Mouse (Mus musculus) CH12.LX (cell line): ENCODE results near the gene Nr2f2. TPM values are rescaled to one million over a fixed set of nuclear protein-coding genes. Genes with fewer than 3 reads are reported as not detected.

Experiments
- DNase-seq: peaks from one replicate; pipeline ENCODE4 v3.0.0-alpha.2; 2013; ENCODE audit errors: extremely low read depth
- H3K27ac ChIP-seq: 2 replicates; pipeline ENCODE4 v1.5.1; 2012; ENCODE audit warnings: low read depth, mild to moderate bottlenecking, control low read depth, moderate library complexity; ENCODE audit not compliant: insufficient read depth
- H3K27me3 ChIP-seq: replicated peaks from 2 replicates; pipeline ENCODE3; 2012; ENCODE audit warnings: inconsistent platforms
- H3K36me3 ChIP-seq, 2 experiments: replicated peaks in 1 of 2; 2 replicates each; pipeline versions ENCODE3 to v1.6.1; 2012; ENCODE audit warnings: inconsistent platforms in 1 of 2, low read length in 1 of 2, mild to moderate bottlenecking in 1 of 2, mixed read lengths in 1 of 2, moderate library complexity in 1 of 2; ENCODE audit not compliant: control insufficient read depth in 1 of 2, insufficient read depth in 1 of 2
- H3K4me1 ChIP-seq, 2 experiments: 2 replicates each; pipeline ENCODE4 v1.6.1; 2012; ENCODE audit warnings: inconsistent platforms in 1 of 2, moderate library complexity in 1 of 2; ENCODE audit not compliant: insufficient read depth in 2 of 2, control insufficient read depth in 1 of 2
- H3K4me2 ChIP-seq: 2 replicates; pipeline ENCODE4 v1.6.1; 2012; ENCODE audit warnings: low read depth, mild to moderate bottlenecking, control low read depth; ENCODE audit not compliant: poor library complexity, insufficient read depth, severe bottlenecking
- H3K4me3 ChIP-seq, 3 experiments: fragments of 150-350 bp in 1 of 3; sonication (generic) in 1 of 3; replicated peaks in 1 of 3; 2 replicates each; pipeline versions ENCODE3 to v1.5.1; 2011 to 2012; ENCODE audit warnings: low read depth in 2 of 3, low read length in 2 of 3, mild to moderate bottlenecking in 2 of 3, moderate library complexity in 2 of 3, control low read depth in 1 of 3, improper control_type of control experiment in 1 of 3, inconsistent platforms in 1 of 3, mixed read lengths in 1 of 3; ENCODE audit not compliant: poor library complexity in 1 of 3
- H3K79me2 ChIP-seq: replicated peaks from 2 replicates; pipeline ENCODE4 v1.6.1; 2012; ENCODE audit warnings: mild to moderate bottlenecking, moderate library complexity; ENCODE audit not compliant: control insufficient read depth, poor library complexity, insufficient read depth, severe bottlenecking; ENCODE audit errors: extremely low read depth
- H3K9ac ChIP-seq: 2 replicates; pipeline ENCODE4 v1.6.1; 2012; ENCODE audit warnings: low read depth, mild to moderate bottlenecking, control low read depth, moderate library complexity; ENCODE audit not compliant: insufficient read depth
- H3K9me3 ChIP-seq: replicated peaks from 2 replicates; pipeline ENCODE3; 2012; ENCODE audit warnings: low read length, inconsistent platforms, mixed read lengths
- BHLHE40 ChIP-seq: IDR thresholded peaks from 2 replicates; pipeline ENCODE4 v1.6.1; 2011; ENCODE audit warnings: mild to moderate bottlenecking, low read depth, low read length, improper control_type of control experiment
- CHD1 ChIP-seq: IDR thresholded peaks from 2 replicates; pipeline ENCODE4 v1.6.1; 2012; ENCODE audit warnings: low read depth, low read length, improper control_type of control experiment, inconsistent platforms
- E2F4 ChIP-seq: IDR thresholded peaks from 2 replicates; pipeline ENCODE4 v1.6.1; 2011; ENCODE audit warnings: low read depth, low read length, improper control_type of control experiment; ENCODE audit not compliant: insufficient replicate concordance
- EP300 ChIP-seq: IDR thresholded peaks from 2 replicates; pipeline ENCODE4 v1.6.1; 2011; ENCODE audit warnings: low read length, improper control_type of control experiment
- GABPA ChIP-seq: IDR thresholded peaks from 2 replicates; pipeline ENCODE4 v1.6.1; 2012; ENCODE audit warnings: low read depth, low read length, improper control_type of control experiment, inconsistent platforms; ENCODE audit not compliant: insufficient replicate concordance
- HCFC1 ChIP-seq: IDR thresholded peaks from 2 replicates; pipeline ENCODE4 v1.6.1; 2012; ENCODE audit warnings: low read depth, mild to moderate bottlenecking, inconsistent platforms, low read length, improper control_type of control experiment
- JUN ChIP-seq: IDR thresholded peaks from 2 replicates; pipeline ENCODE4 v1.6.1; 2011; ENCODE audit warnings: low read depth, mild to moderate bottlenecking, low read length, improper control_type of control experiment, moderate library complexity; ENCODE audit not compliant: insufficient read depth
- KAT2A ChIP-seq: IDR thresholded peaks from 2 replicates; pipeline ENCODE4 v1.6.1; 2012; ENCODE audit warnings: low read length, improper control_type of control experiment, inconsistent platforms; ENCODE audit not compliant: insufficient replicate concordance
- MAFK ChIP-seq: IDR thresholded peaks from 2 replicates; pipeline ENCODE4 v1.6.1; 2011; ENCODE audit warnings: low read length, improper control_type of control experiment; ENCODE audit not compliant: insufficient replicate concordance
- MEF2A ChIP-seq: IDR thresholded peaks from 2 replicates; pipeline ENCODE4 v1.6.1; 2014; ENCODE audit warnings: low read depth, mild to moderate bottlenecking, inconsistent platforms, low read length, improper control_type of control experiment, borderline replicate concordance
- NELFE ChIP-seq: IDR thresholded peaks from 2 replicates; pipeline ENCODE4 v1.6.1; 2011; ENCODE audit warnings: low read depth, low read length, improper control_type of control experiment
- NRF1 ChIP-seq: IDR thresholded peaks from 2 replicates; pipeline ENCODE4 v1.6.1; 2014; ENCODE audit warnings: low read depth, mild to moderate bottlenecking, inconsistent platforms, low read length, improper control_type of control experiment, moderate library complexity
- TBP ChIP-seq: conservative IDR thresholded peaks from 2 replicates; pipeline ENCODE4 v1.6.1; 2011; ENCODE audit warnings: low read depth, low read length, improper control_type of control experiment
- UBTF ChIP-seq: IDR thresholded peaks from 2 replicates; pipeline ENCODE4 v1.6.1; 2012; ENCODE audit warnings: low read depth, mild to moderate bottlenecking, inconsistent platforms, low read length, improper control_type of control experiment, moderate library complexity
- USF1 ChIP-seq: IDR thresholded peaks from 2 replicates; pipeline ENCODE4 v1.6.1; 2014; ENCODE audit warnings: low read depth, mild to moderate bottlenecking, inconsistent platforms, low read length, improper control_type of control experiment
- ZC3H11A ChIP-seq: IDR thresholded peaks from 2 replicates; pipeline ENCODE4 v1.6.1; 2012; ENCODE audit warnings: low read depth, mild to moderate bottlenecking, inconsistent platforms, low read length, improper control_type of control experiment
- ZMIZ1 ChIP-seq: IDR thresholded peaks from 2 replicates; pipeline ENCODE4 v1.6.1; 2012; ENCODE audit warnings: low read depth, mild to moderate bottlenecking, inconsistent platforms, low read length, improper control_type of control experiment
- dilution Hi-C: fragments of 300-500 bp; cut with MboI; formaldehyde crosslinking; loops from 2 replicates; pipeline ENCODE4 v1.14.3; 2020; ENCODE audit warnings: low sequenced_read_pairs; ENCODE audit not compliant: extremely low pct_unique_long_range_greater_than_20kb, extremely low pct_ligation_motif_present
- in situ Hi-C: fragments of 300-500 bp; cut with MboI; formaldehyde crosslinking; loops from 3 replicates; pipeline ENCODE4 v1.14.3; 2019; ENCODE audit warnings: low sequenced_read_pairs, low pct_ligation_motif_present, low pct_unique_long_range_greater_than_20kb, mixed read lengths
- polyA plus RNA-seq: library from polyadenylated mRNA; unstranded; fragments of >175 nt; gene quantifications from 2 replicates; pipeline ENCODE4 v1.2.1, GENCODE M21; 2012; ENCODE audit warnings: low read depth; ENCODE audit not compliant: insufficient read length
- total RNA-seq, 2 experiments: library from RNA; depleted of rRNA; stranded (reverse); fragments of 300-350 nt in 1 of 2; fragments of >200 nt in 1 of 2; gene quantifications; 2 replicates each; pipeline ENCODE4 v1.2.3; 2012 to 2014

Nr2f2 gene
- total and polyA plus RNA-seq, 3 experiments = not detected

DNA sequence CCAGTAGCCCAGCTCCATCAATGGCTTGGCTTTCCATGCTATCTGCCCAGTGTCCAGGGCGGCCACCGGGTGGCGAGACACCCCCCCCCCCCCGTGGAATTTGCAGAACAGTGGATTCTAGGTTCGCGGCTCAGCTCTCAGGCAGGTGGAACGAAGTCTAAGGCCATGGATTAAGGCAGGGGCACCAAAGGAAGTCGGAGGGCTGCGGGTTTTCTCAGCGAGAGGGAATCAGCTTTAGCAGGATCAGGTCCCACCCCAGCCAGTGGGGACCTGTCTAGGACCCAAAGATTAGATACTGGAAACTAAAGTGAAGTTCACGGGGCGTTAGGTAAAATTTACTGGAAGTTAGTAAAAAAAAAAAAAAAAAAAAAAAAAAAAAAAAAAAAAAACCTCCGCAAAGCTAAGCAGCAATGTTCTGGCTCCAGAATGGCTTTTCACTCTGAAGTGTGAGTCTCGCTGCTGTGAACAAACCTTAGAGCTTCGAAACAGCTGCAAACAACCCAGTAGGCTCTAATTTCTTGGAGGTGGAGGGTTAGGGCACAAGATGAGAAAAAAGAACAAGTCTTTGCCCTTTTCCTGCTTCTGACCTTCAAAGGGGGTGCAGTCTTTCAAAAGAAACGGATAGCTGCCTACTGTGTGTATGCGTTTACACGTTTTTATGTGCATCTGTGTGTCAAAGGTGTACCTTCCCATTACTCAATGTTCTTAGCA is 4.2 kb upstream of the Nr2f2 start:
- no peak overlapping the region for H3K27ac ChIP-seq
- no peak for DNase-seq
- H3K4me2 ChIP-seq = no peak overlapping the region
- dilution Hi-C loops (no loop called here), in situ Hi-C loops (no loop called here)
- no peaks in the 10 kb centered on the region for H3K79me2 ChIP-seq
- no peaks in the 10 kb centered on the region for H3K36me3 ChIP-seq
- H3K27me3 ChIP-seq = no peaks in the 10 kb centered on the region
- H3K4me3 ChIP-seq = no peak overlapping the region
- H3K4me1 ChIP-seq = no peaks in the 10 kb centered on the region
- peaks cover 51% of the 10 kb centered on the region for H3K9me3 ChIP-seq
- no peak overlapping the region for H3K9ac ChIP-seq
- TF ChIP-seq ZC3H11A (no peak), UBTF (no peak), NRF1 (no peak), TBP (no peak), ZMIZ1 (no peak), EP300 (no peak), MAFK (no peak), E2F4 (no peak), BHLHE40 (no peak), CHD1 (no peak), MEF2A (no peak), USF1 (no peak), GABPA (no peak), NELFE (no peak), HCFC1 (no peak), KAT2A (no peak)

DNA sequence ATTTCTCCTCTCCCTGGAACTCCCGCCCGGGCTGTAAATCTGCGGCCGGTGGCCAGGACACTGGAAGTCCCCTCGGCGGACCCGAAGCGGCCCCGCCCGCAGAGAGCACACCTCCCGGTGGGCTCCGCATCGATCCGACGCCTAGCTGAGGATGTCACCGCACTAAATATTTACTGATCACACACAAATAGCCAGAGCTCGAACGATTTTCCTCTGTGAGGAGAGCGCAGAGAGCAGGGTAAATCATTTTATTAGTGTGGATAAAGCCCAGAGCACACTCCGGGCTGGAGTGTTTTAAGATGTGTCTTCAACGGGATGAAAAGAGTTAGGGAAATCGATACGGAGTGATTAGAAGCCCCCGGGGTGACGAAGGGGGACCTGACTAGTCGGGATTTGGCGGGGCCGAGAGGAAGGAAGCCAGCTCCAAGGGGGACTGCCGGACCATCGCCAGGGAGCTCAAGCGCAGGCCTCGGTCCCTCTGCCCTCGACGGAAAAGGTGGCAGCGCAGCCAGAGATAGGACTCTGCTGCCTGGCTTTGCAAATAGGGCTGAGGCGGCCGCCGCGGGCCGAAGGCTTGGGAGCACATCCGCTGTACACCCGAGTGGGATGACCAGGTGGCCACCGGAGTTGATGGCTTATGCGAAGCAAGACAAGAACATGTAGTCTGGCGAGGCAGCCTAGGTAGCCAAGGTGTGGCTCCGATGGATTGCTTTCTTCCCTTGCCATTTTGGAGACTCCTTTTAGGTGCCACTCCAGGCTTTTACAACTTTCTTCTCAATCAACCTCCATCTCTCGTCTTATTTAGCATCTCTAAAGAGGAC is 3.4 kb upstream of the Nr2f2 start:
- Histone ChIP-seq H3K4me3 (no peak overlapping the region), H3K27me3 (no peaks in the 10 kb centered on the region)

More for the DNA sequence above, 3.4 kb upstream of the Nr2f2 start:
- dilution Hi-C loops (no loop called here), in situ Hi-C loops (no loop called here)
- Histone ChIP-seq H3K4me1 (no peaks in the 10 kb centered on the region), H3K27ac (no peak overlapping the region), H3K4me2 (no peak overlapping the region), H3K79me2 (no peaks in the 10 kb centered on the region), H3K36me3 (no peaks in the 10 kb centered on the region), H3K9ac (no peak overlapping the region), H3K9me3 (peaks cover 54% of the 10 kb centered on the region)
- no peak for DNase-seq
- no peak for TF ChIP-seq UBTF
- TF ChIP-seq ZMIZ1 = no peak
- no peak for TF ChIP-seq JUN
- TF ChIP-seq KAT2A = no peak
- TF ChIP-seq HCFC1 = no peak
- TF ChIP-seq NELFE = no peak
- TF ChIP-seq TBP = no peak
